Mouse (Mus musculus) embryonic facial prominence, embryonic 11.5 days (tissue): ENCODE results near the gene Capza1. TPM values are rescaled to one million over a fixed set of nuclear protein-coding genes. Genes with fewer than 3 reads are reported as not detected.
"Not testable (repeated sequence)": the region's sequence is repeated elsewhere in the genome, so short reads cannot be mapped to it uniquely, and the experiment has no call there.

ENCODE experiments used
- ATAC-seq: fragments of 200-750 bp; cut with Nextera tagmentation; replicated peaks from 2 replicates; pipeline ENCODE4 v1.8.0; 2017; ENCODE audit warnings: low read depth; ENCODE audit not compliant: insufficient number of reproducible peaks, low FRiP score, low TSS enrichment
- DNase-seq: peaks from one replicate; pipeline ENCODE4 v3.0.0-alpha.2; 2015; ENCODE audit warnings: low spot score
- H3K27ac ChIP-seq: fragments of 300-500 bp; sonication (generic); replicated peaks from 2 replicates; pipeline ENCODE4 v1.5.1; 2014; ENCODE audit warnings: mild to moderate bottlenecking, low read depth, low read length, control low read depth
- H3K27me3 ChIP-seq: fragments of 300-500 bp; sonication (generic); 2 replicates; pipeline ENCODE4 v1.6.1; 2014; ENCODE audit warnings: mild to moderate bottlenecking, low read length, moderate library complexity, mixed read lengths; ENCODE audit not compliant: control insufficient read depth, insufficient read depth
- H3K36me3 ChIP-seq: fragments of 300-500 bp; sonication (generic); replicated peaks from 2 replicates; pipeline ENCODE4 v1.6.1; 2014; ENCODE audit warnings: low read depth, mild to moderate bottlenecking, low read length, moderate library complexity, mixed read lengths; ENCODE audit not compliant: control insufficient read depth, insufficient read depth
- H3K4me1 ChIP-seq: fragments of 300-500 bp; sonication (generic); 2 replicates; pipeline ENCODE4 v1.6.1; 2014; ENCODE audit warnings: low read length, mixed read lengths; ENCODE audit not compliant: control insufficient read depth, insufficient read depth
- H3K4me2 ChIP-seq: fragments of 300-500 bp; sonication (generic); 2 replicates; pipeline ENCODE4 v1.6.1; 2014; ENCODE audit warnings: low read depth, mild to moderate bottlenecking, control low read depth, low read length, moderate library complexity
- H3K4me3 ChIP-seq: fragments of 300-500 bp; sonication (generic); 2 replicates; pipeline ENCODE4 v1.5.1; 2014; ENCODE audit warnings: low read depth, low read length, control low read depth
- H3K9ac ChIP-seq: fragments of 300-500 bp; sonication (generic); replicated peaks from 2 replicates; pipeline ENCODE4 v1.6.1; 2014; ENCODE audit warnings: mild to moderate bottlenecking, control low read depth, low read length
- H3K9me3 ChIP-seq: fragments of 300-500 bp; sonication (generic); replicated peaks from 2 replicates; pipeline ENCODE4 v1.6.1; 2016; ENCODE audit warnings: mild to moderate bottlenecking, low read length, inconsistent platforms, mixed read lengths; ENCODE audit not compliant: control insufficient read depth
- WGBS: fragments of 180-500 bp; shearing (Covaris S2); extraction: QIAGEN DNeasy Blood & Tissue Kit; methylation state at CpG from one replicate; pipeline ENCODE4 v1.1.7; 2014; 5-methylcytosine and 5-hydroxymethylcytosine counted together
- polyA plus RNA-seq: library from polyadenylated mRNA; unstranded; fragments of >200 nt; fragmentation: Nextera tagmentation; extraction: Ambion mirVana; gene quantifications from 2 replicates; pipeline ENCODE4 v1.2.1, GENCODE M21; 2014

Gene Capza1
- polyA plus RNA-seq, 1 experiment from 2014 or later: 250 TPM

DNA sequence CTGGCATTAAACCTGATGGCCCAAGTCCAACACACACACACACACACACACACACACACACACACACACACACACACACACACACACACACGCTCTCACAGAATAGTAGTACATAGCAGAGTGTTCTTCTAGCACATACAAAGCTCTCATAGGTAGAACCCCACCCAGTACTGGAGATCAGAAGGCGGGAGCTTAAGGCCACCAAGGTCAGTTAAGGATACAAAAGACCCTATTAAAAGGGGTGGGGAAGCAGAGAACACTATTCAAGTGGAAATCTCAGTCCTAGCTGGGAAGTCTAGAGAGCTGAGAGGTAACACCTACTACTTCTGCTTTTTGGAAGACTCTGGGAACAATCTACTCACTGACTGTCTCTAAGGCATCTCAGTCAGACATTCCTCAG lies 49.0 kb downstream of the Capza1 start:
- no peaks in the 10 kb centered on the region for H3K4me1 ChIP-seq
- H3K36me3 ChIP-seq: no peaks in the 10 kb centered on the region
- H3K9ac ChIP-seq: no peak overlapping the region
- no peak overlapping the region for H3K27ac ChIP-seq
- no peak overlapping the region for H3K4me2 ChIP-seq
- no peaks in the 10 kb centered on the region for H3K27me3 ChIP-seq
- no peak overlapping the region for H3K4me3 ChIP-seq
- no peak for ATAC-seq
- DNase-seq: no peak
- H3K9me3 ChIP-seq: no peaks in the 10 kb centered on the region
- 91% methylated on average over 2 of the region's 2 CpGs for WGBS

DNA sequence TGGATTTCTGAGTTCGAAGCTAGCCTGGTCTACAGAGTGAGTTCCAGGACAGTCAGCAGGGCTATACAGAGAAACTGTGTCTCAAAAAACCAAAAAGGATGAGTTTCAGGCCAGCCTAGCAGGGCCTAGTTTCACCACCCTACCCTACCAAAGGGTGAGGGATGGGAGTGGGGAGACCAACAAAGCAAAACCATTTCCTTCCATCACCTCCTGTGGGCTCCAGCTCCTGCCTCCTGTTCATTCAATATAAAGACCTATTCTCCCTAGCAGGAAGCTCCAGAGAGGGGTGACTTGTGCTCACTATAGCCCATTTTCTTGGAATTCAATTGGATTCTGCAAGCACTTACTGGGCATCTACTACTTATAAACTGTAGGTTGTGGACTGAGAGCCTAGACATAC lies 49.6 kb downstream of the Capza1 start:
- Histone ChIP-seq H3K27me3 (no peaks in the 10 kb centered on the region), H3K9me3 (no peaks in the 10 kb centered on the region), H3K27ac (no peak overlapping the region), H3K36me3 (no peaks in the 10 kb centered on the region), H3K4me3 (no peak overlapping the region), H3K4me1 (no peaks in the 10 kb centered on the region), H3K4me2 (no peak overlapping the region), H3K9ac (no peak overlapping the region)
- DNase-seq (no peak), ATAC-seq (no peak)
- 88% methylated on average over 1 of the region's 1 CpGs for WGBS

DNA sequence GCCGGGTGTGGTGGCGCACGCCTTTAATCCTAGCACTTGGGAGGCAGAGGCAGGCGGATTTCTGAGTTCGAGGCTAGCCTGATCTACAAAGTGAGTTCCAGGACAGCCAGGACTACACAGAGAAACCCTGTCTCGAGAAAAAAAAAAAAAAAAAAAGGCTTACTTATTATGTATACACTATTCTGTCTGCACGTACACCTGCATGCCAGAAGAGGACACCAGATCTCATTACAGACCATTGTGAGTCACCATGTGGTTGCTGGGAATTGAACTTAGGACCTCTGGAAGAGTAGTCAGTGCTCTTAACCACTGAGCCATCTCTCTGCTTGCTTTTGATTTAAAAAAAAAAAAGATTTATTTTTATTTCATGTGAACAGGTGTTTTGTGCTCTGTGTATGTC lies 51.1 kb downstream of the Capza1 start:
- not testable (repeated sequence) for H3K4me3 ChIP-seq, H3K4me2 ChIP-seq, H3K4me1 ChIP-seq, H3K27ac ChIP-seq, DNase-seq, H3K9me3 ChIP-seq, ATAC-seq, H3K36me3 ChIP-seq, H3K9ac ChIP-seq, H3K27me3 ChIP-seq
- 93% methylated on average over 7 of the region's 7 CpGs for WGBS

DNA sequence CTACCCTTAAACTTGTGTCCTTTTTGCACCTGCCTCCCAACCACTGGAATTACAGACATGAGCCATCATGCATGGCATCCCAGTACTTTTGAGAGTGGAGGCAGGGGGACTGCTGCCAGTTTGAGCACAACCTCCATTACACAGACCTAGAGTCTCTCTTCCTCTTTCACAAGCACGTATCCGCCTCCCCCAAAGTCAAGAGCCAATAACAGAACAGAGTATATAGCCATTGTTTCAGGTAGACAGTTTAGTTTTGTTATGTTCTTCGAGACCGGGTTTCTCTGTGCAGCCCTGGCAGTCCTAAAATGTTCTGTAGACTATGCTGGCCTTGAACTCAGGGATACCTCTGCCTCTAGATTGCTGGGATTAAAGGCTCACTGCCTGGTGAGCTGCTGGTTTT lies 52.1 kb downstream of the Capza1 start:
- Histone ChIP-seq H3K36me3 (no peaks in the 10 kb centered on the region), H3K27ac (no peak overlapping the region), H3K9ac (no peak overlapping the region), H3K4me2 (no peak overlapping the region), H3K4me3 (no peak overlapping the region), H3K4me1 (no peaks in the 10 kb centered on the region), H3K9me3 (no peaks in the 10 kb centered on the region), H3K27me3 (no peaks in the 10 kb centered on the region)
- 80% methylated on average over 4 of the region's 4 CpGs for WGBS
- ATAC-seq: no peak
- no peak for DNase-seq

DNA sequence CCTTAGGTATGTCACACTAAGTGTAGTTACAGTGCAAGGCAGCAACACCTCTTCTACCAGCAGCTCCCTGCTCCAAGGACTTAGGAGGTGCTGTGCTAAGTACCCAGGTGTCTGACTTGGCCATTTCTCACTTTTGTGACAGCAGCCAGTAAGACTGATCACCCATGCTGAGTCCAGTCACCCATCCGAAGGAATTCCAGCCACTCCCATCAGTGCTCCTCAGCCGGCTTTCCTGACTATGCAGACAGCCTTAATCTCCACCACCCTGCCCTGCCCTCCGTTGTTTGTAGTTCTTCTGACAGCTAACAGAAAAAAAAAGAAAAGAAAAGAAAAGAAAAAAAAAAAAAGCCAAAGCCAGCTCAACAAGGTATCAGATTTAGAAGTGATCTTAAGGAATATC lies 52.6 kb downstream of the Capza1 start:
- Histone ChIP-seq H3K4me3 (no peak overlapping the region), H3K36me3 (no peaks in the 10 kb centered on the region), H3K4me2 (no peak overlapping the region), H3K9me3 (no peaks in the 10 kb centered on the region), H3K4me1 (no peaks in the 10 kb centered on the region), H3K9ac (no peak overlapping the region), H3K27ac (no peak overlapping the region), H3K27me3 (no peaks in the 10 kb centered on the region)
- DNase-seq (no peak), ATAC-seq (no peak)
- 22% methylated on average over 3 of the region's 3 CpGs for WGBS

DNA sequence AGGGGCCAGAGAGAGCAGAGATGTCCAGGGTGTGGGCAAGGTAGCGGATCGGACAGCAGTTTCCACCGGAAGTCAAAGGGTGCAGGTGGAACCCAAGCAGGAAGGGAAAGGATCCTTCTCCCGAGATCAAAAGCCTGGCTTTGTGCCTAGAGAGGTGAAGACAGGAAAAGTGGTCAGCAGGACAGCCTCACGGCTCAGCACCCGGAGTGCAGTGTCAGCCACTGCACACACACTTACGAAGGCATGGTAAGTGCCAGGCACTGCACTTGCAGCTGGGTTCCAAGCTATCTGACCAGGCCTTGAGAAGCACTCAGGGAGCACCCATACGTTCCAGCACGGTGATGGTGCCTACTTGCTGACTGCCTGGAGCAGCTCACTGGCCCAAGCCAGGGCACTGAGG lies 58.8 kb downstream of the Capza1 start:
- ATAC-seq: no peak
- H3K4me1 ChIP-seq: no peaks in the 10 kb centered on the region
- no peaks in the 10 kb centered on the region for H3K36me3 ChIP-seq
- no peaks in the 10 kb centered on the region for H3K9me3 ChIP-seq
- no peak for DNase-seq
- no peak overlapping the region for H3K4me2 ChIP-seq
- H3K4me3 ChIP-seq: no peak overlapping the region
- H3K9ac ChIP-seq: no peak overlapping the region
- no peaks in the 10 kb centered on the region for H3K27me3 ChIP-seq
- WGBS: 78% methylated on average over 9 of the region's 9 CpGs
- no peak overlapping the region for H3K27ac ChIP-seq

DNA sequence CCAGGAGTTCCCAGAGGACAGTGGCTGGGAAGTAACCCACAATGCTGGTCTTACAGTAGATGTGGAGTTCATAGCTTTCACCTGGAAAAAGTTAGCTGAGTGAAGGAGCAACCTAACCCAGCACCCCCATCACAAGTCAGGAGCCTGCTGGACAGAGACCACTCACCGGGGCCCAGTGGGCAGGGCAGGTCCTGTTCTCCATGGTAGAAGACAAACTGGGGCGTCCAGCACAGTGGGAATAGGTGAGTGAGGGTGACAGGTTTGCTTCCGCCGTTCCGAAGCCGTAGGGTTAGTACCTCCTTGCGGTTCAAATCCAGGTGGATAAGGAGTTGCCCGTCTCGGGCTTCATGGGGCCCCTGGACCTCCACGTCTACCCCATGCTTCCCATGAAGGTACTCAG lies 60.0 kb downstream of the Capza1 start:
- Histone ChIP-seq H3K4me2 (no peak overlapping the region), H3K9ac (no peak overlapping the region), H3K36me3 (no peaks in the 10 kb centered on the region), H3K27me3 (no peaks in the 10 kb centered on the region), H3K9me3 (no peaks in the 10 kb centered on the region), H3K4me3 (no peak overlapping the region), H3K4me1 (no peaks in the 10 kb centered on the region), H3K27ac (no peak overlapping the region)
- WGBS: 96% methylated on average over 10 of the region's 10 CpGs
- no peak for ATAC-seq
- no peak for DNase-seq

DNA sequence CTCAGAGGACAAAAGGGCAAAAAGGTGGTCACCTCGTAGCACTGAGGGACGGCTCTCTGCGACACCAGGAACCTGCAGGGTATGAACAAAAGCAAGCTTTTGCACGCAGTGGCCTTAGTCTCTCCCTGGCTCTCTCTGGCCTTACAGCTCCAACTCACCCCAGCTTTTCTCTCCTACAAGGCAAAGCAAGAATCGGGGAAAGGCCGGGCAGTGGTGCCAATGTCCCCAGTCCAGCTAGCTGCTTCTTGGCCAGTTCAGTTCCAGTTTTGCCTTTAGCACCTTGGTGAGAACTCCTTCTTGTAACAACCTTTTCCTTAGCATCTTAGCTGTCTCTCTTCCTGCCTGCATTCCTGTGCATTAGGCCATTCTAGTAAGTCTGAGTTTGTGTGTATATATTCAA lies 62.8 kb downstream of the Capza1 start:
- H3K27ac ChIP-seq: no peak overlapping the region
- no peak overlapping the region for H3K4me3 ChIP-seq
- no peaks in the 10 kb centered on the region for H3K9me3 ChIP-seq
- H3K4me2 ChIP-seq: no peak overlapping the region
- H3K9ac ChIP-seq: no peak overlapping the region
- WGBS: 87% methylated on average over 6 of the region's 6 CpGs
- no peaks in the 10 kb centered on the region for H3K36me3 ChIP-seq
- H3K27me3 ChIP-seq: no peaks in the 10 kb centered on the region
- DNase-seq (no peak), ATAC-seq (no peak)
- no peaks in the 10 kb centered on the region for H3K4me1 ChIP-seq

DNA sequence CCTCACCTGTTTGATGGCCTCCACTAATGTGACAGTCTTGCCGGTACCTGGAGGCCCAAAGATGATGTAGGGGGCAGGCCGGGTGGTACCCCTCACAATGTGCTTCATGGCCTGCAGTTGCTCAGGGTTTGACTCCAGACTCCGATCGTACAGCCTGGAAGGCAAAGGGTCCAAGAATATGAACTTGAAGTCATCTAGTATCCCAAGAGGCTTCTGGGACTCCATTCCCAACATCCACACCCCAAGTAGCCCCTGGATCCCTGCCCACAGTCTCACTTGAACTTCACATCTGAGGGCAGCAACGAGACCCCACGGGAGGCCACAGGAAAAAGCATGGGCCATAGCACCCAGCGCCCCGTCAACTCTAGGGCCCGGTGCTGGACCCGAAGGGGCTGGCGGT lies 63.6 kb downstream of the Capza1 start:
- Histone ChIP-seq H3K27ac (no peak overlapping the region), H3K27me3 (no peaks in the 10 kb centered on the region), H3K36me3 (no peaks in the 10 kb centered on the region), H3K4me3 (no peak overlapping the region), H3K9ac (no peak overlapping the region), H3K9me3 (no peaks in the 10 kb centered on the region), H3K4me1 (no peaks in the 10 kb centered on the region), H3K4me2 (no peak overlapping the region)
- ATAC-seq (no peak), DNase-seq (no peak)
- WGBS: 94% methylated on average over 11 of the region's 11 CpGs
